Mouse (Mus musculus): ENCODE data around the gene Syt2. TPM values are rescaled to one million over a fixed set of nuclear protein-coding genes. Genes with fewer than 3 reads are reported as not detected.

Gene Syt2
- total and polyA plus RNA-seq, 2 experiments from 2014 or later = 6.2 to 19.0 TPM

- no peak for TF ChIP-seq CTCF (IDR thresholded peaks at IDR 0.05)
- H3K36me3 ChIP-seq (ENCODE audit: insufficient read depth, low read length) = no peaks in the 10 kb centered on the region
- WGBS = 87% methylated on average over 5 of the region's 5 CpGs
- no peaks in the 10 kb centered on the region for H3K4me1 ChIP-seq (ENCODE audit: insufficient read depth, low read length)
- H3K9ac ChIP-seq (replicated peaks; ENCODE audit: low read length, poor library complexity, severe bottlenecking) = no peak overlapping the region
- no peaks in the 10 kb centered on the region for H3K27me3 ChIP-seq (ENCODE audit: insufficient read depth, low read length)
- no peak for ATAC-seq (ENCODE audit: low FRiP score)
- DNase-seq (ENCODE audit: low spot score) = no peak
- H3K4me3 ChIP-seq (ENCODE audit: low read depth, low read length) = no peak overlapping the region
- no peak overlapping the region for H3K4me2 ChIP-seq (ENCODE audit: low read depth, low read length, poor library complexity, severe bottlenecking)
- no peaks in the 10 kb centered on the region for H3K9me3 ChIP-seq (ENCODE audit: low read length)
- no peak overlapping the region for H3K27ac ChIP-seq (ENCODE audit: low read depth, low read length)
These were observed 136.3 kb downstream of the Syt2 start for GRCm38 (mm10) chr1:134782797-134783196.

- Histone ChIP-seq H3K27me3 (ENCODE audit: insufficient read depth, low read length) (no peaks in the 10 kb centered on the region), H3K36me3 (ENCODE audit: insufficient read depth, low read length) (no peaks in the 10 kb centered on the region), H3K9me3 (ENCODE audit: low read length) (no peaks in the 10 kb centered on the region), H3K4me1 (ENCODE audit: insufficient read depth, low read length) (no peaks in the 10 kb centered on the region), H3K9ac (replicated peaks; ENCODE audit: low read length, poor library complexity, severe bottlenecking) (no peak overlapping the region), H3K4me3 (ENCODE audit: low read depth, low read length) (no peak overlapping the region), H3K4me2 (ENCODE audit: low read depth, low read length, poor library complexity, severe bottlenecking) (no peak overlapping the region), H3K27ac (ENCODE audit: low read depth, low read length) (no peak overlapping the region)
- ATAC-seq (ENCODE audit: low FRiP score) (no peak), DNase-seq (ENCODE audit: low spot score) (no peak)
- 89% methylated on average over 4 of the region's 4 CpGs for WGBS
- no peak for TF ChIP-seq CTCF (IDR thresholded peaks at IDR 0.05)
These were observed 137.5 kb downstream of the Syt2 start for GRCm38 (mm10) chr1:134783958-134784357.

GRCm38 (mm10) chr1:134784481-134784880 is 138.0 kb downstream of the Syt2 start:
- TF ChIP-seq CTCF (IDR thresholded peaks at IDR 0.05) = no peak
- Histone ChIP-seq H3K4me3 (ENCODE audit: low read depth, low read length) (no peak overlapping the region), H3K9ac (replicated peaks; ENCODE audit: low read length, poor library complexity, severe bottlenecking) (no peak overlapping the region), H3K9me3 (ENCODE audit: low read length) (no peaks in the 10 kb centered on the region), H3K4me1 (ENCODE audit: insufficient read depth, low read length) (no peaks in the 10 kb centered on the region), H3K4me2 (ENCODE audit: low read depth, low read length, poor library complexity, severe bottlenecking) (no peak overlapping the region), H3K27me3 (ENCODE audit: insufficient read depth, low read length) (no peaks in the 10 kb centered on the region), H3K27ac (ENCODE audit: low read depth, low read length) (no peak overlapping the region), H3K36me3 (ENCODE audit: insufficient read depth, low read length) (no peaks in the 10 kb centered on the region)
- DNase-seq (ENCODE audit: low spot score) (no peak), ATAC-seq (ENCODE audit: low FRiP score) (no peak)
- WGBS = 81% methylated on average over 6 of the region's 6 CpGs

GRCm38 (mm10) chr1:134784911-134785310 is 138.4 kb downstream of the Syt2 start:
- H3K4me1 ChIP-seq (ENCODE audit: insufficient read depth, low read length) = no peaks in the 10 kb centered on the region
- H3K4me3 ChIP-seq (ENCODE audit: low read depth, low read length) = no peak overlapping the region
- no peak overlapping the region for H3K4me2 ChIP-seq (ENCODE audit: low read depth, low read length, poor library complexity, severe bottlenecking)
- H3K9ac ChIP-seq (replicated peaks; ENCODE audit: low read length, poor library complexity, severe bottlenecking) = no peak overlapping the region
- no peaks in the 10 kb centered on the region for H3K36me3 ChIP-seq (ENCODE audit: insufficient read depth, low read length)
- ATAC-seq (ENCODE audit: low FRiP score) (no peak), DNase-seq (ENCODE audit: low spot score) (no peak)
- TF ChIP-seq CTCF (IDR thresholded peaks at IDR 0.05) = no peak
- no peaks in the 10 kb centered on the region for H3K27me3 ChIP-seq (ENCODE audit: insufficient read depth, low read length)
- H3K27ac ChIP-seq (ENCODE audit: low read depth, low read length) = no peak overlapping the region
- no peaks in the 10 kb centered on the region for H3K9me3 ChIP-seq (ENCODE audit: low read length)
- WGBS = 82% methylated on average over 1 of the region's 1 CpGs

GRCm38 (mm10) chr1:134788096-134788495 is 141.6 kb downstream of the Syt2 start:
- Histone ChIP-seq H3K27me3 (ENCODE audit: insufficient read depth, low read length) (no peaks in the 10 kb centered on the region), H3K4me2 (ENCODE audit: low read depth, low read length, poor library complexity, severe bottlenecking) (no peak overlapping the region), H3K9me3 (ENCODE audit: low read length) (no peaks in the 10 kb centered on the region), H3K27ac (ENCODE audit: low read depth, low read length) (no peak overlapping the region), H3K4me1 (ENCODE audit: insufficient read depth, low read length) (no peaks in the 10 kb centered on the region), H3K9ac (replicated peaks; ENCODE audit: low read length, poor library complexity, severe bottlenecking) (no peak overlapping the region), H3K36me3 (ENCODE audit: insufficient read depth, low read length) (no peaks in the 10 kb centered on the region), H3K4me3 (ENCODE audit: low read depth, low read length) (no peak overlapping the region)
- DNase-seq (ENCODE audit: low spot score) (no peak), ATAC-seq (ENCODE audit: low FRiP score) (no peak)
- WGBS = 51% methylated on average over 7 of the region's 7 CpGs
- no peak for TF ChIP-seq CTCF (IDR thresholded peaks at IDR 0.05)

GRCm38 (mm10) chr1:134790716-134791439 is 144.4 kb downstream of the Syt2 start:
- no peak for TF ChIP-seq CTCF (IDR thresholded peaks at IDR 0.05)
- H3K9ac ChIP-seq (replicated peaks; ENCODE audit: low read length, poor library complexity, severe bottlenecking) = no peak overlapping the region
- H3K36me3 ChIP-seq (ENCODE audit: insufficient read depth, low read length) = no peaks in the 10 kb centered on the region
- 82% methylated on average over 2 of the region's 2 CpGs for WGBS
- H3K27ac ChIP-seq (ENCODE audit: low read depth, low read length) = no peak overlapping the region
- ATAC-seq (ENCODE audit: low FRiP score) (no peak), DNase-seq (ENCODE audit: low spot score) (no peak)
- H3K4me1 ChIP-seq (ENCODE audit: insufficient read depth, low read length) = no peaks in the 10 kb centered on the region
- no peaks in the 10 kb centered on the region for H3K9me3 ChIP-seq (ENCODE audit: low read length)
- no peak overlapping the region for H3K4me3 ChIP-seq (ENCODE audit: low read depth, low read length)
- H3K4me2 ChIP-seq (ENCODE audit: low read depth, low read length, poor library complexity, severe bottlenecking) = no peak overlapping the region
- H3K27me3 ChIP-seq (ENCODE audit: insufficient read depth, low read length) = no peaks in the 10 kb centered on the region

Data from midbrain, postnatal 0 days (tissue).